Mouse (Mus musculus) megakaryocyte, embryonic 14.5 days (primary cell): Measurements from ENCODE around the gene Apoa2. TPM values are rescaled to one million over a fixed set of nuclear protein-coding genes. Genes with fewer than 3 reads are reported as not detected.

ENCODE experiments used
- H3K27me3 ChIP-seq: replicated peaks from 2 replicates; pipeline ENCODE3; 2012; ENCODE audit warnings: inconsistent platforms
- H3K36me3 ChIP-seq: replicated peaks from 2 replicates; pipeline ENCODE3; 2012; ENCODE audit warnings: low read length, inconsistent platforms, mixed read lengths
- H3K4me1 ChIP-seq: 2 replicates; pipeline ENCODE4 v1.6.1; 2012; ENCODE audit warnings: inconsistent platforms
- H3K4me3 ChIP-seq: replicated peaks from 2 replicates; pipeline ENCODE3; 2012; ENCODE audit warnings: moderate library complexity, mild to moderate bottlenecking, inconsistent platforms
- H3K9me3 ChIP-seq: 2 replicates; pipeline ENCODE4 v1.6.1; 2012; ENCODE audit warnings: inconsistent platforms
- FLI1 ChIP-seq: IDR thresholded peaks from 2 replicates; pipeline ENCODE4 v1.6.1; 2012; ENCODE audit warnings: low read length, inconsistent platforms, mixed read lengths
- GATA1 ChIP-seq: IDR thresholded peaks from 3 replicates; pipeline ENCODE4 v1.6.1; 2012; ENCODE audit warnings: mixed read lengths, low read length, inconsistent platforms, borderline replicate concordance
- polyA plus RNA-seq: library from polyadenylated mRNA; stranded (reverse); fragments of >175 nt; gene quantifications from 2 replicates; pipeline ENCODE4 v1.2.3, GENCODE M21; 2012; ENCODE audit warnings: low replicate concordance; ENCODE audit not compliant: insufficient read depth

Apoa2 gene
- polyA plus RNA-seq, 1 experiment: not detected

DNA sequence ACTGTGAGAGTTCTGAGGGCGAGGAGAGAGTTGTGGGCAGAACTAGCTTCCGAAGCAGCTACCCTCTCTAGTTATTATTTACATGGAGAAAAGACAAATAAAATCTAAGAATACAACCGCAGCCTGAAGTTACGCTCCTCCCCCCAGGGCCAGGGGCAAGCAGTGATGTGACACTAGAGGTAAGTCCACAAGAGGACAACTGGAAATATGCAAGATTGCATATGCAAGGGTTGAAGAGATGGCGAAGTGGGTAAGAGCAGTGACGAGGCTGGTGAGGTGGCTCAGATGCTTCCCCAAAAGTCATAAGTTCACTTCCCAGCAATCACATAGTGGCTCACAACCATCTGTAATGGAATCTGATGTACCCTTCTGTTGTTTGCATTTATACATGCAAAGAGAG is 1.7 kb upstream of the Apoa2 start:
- H3K4me3 ChIP-seq: peak overlapping the region; percentile 93
- H3K27me3 ChIP-seq: no peaks in the 10 kb centered on the region
- H3K9me3 ChIP-seq: no peaks in the 10 kb centered on the region
- H3K4me1 ChIP-seq: peaks cover 30% of the 10 kb centered on the region
- H3K36me3 ChIP-seq: peaks cover 53% of the 10 kb centered on the region
- TF ChIP-seq GATA1 (no peak), FLI1 (no peak)

DNA sequence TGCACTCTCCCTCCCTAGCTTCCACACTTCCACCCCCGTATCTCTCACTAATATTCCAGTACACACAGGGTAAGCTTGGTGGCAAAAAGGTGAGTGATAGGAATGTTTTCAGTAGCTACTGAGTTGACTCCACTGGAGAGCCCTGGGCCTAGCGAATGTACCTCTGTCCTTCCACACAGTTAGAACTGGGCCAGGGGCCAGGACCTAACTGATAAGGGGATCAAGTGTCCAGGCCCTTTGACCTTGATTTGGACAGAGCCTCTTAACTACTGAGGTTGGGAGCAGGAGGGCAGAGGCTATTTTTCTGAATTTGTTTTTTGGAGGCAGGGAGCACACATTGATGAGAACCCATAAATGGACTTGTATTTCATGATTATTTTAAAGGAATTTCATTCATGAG is 1.1 kb upstream of the Apoa2 start:
- TF ChIP-seq FLI1 (no peak), GATA1 (no peak)
- peaks cover 53% of the 10 kb centered on the region for H3K36me3 ChIP-seq
- peaks cover 30% of the 10 kb centered on the region for H3K4me1 ChIP-seq
- H3K9me3 ChIP-seq: no peaks in the 10 kb centered on the region
- no peaks in the 10 kb centered on the region for H3K27me3 ChIP-seq
- no peak overlapping the region for H3K4me3 ChIP-seq

DNA sequence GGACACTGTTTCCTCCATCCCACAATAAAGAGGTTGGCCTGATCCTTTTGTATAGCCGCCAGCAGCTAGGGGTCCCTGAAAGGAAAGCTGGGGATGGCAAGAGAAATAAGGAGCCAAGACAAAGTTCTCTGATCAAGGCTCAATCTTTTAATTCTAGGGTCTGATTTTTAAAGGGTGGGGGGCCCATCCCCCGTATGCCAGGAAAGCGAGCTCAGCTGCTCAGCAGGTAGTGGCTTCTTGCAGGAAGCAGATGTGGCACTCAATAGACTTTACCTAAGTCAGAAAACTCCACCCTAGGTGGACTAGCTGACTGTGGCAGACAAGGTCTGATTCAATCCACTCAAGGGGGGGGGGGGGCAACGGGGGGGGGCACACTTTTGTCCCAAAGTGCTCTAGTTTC is 1.9 kb downstream of the Apoa2 start:
- H3K4me3 ChIP-seq: no peak overlapping the region
- TF ChIP-seq GATA1 (no peak), FLI1 (no peak)
- no peaks in the 10 kb centered on the region for H3K27me3 ChIP-seq
- no peaks in the 10 kb centered on the region for H3K9me3 ChIP-seq
- peaks cover 55% of the 10 kb centered on the region for H3K36me3 ChIP-seq
- peaks cover 32% of the 10 kb centered on the region for H3K4me1 ChIP-seq

DNA sequence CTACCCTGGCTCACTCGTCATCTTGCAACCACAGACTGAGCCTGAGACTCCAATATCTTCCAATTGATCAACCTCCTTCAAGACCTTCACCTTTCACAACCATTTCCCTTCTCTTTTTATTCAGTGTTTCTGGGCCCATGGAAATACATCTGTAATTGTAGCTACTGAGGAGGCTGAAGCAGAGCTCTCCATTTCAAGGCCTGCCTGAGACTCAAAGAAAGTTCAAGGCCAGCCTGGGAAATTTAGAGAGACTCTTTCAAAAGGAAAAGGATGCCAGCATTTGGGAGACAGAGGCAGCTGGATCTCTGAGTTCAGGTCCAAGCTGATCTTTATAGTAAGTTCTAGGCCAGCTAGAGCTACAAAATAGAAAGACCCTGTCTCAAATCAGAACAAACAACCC is 3.0 kb downstream of the Apoa2 start:
- Histone ChIP-seq H3K4me3 (no peak overlapping the region), H3K27me3 (no peaks in the 10 kb centered on the region), H3K36me3 (peaks cover 55% of the 10 kb centered on the region), H3K9me3 (no peaks in the 10 kb centered on the region), H3K4me1 (peaks cover 39% of the 10 kb centered on the region)
- TF ChIP-seq FLI1 (no peak), GATA1 (no peak)

DNA sequence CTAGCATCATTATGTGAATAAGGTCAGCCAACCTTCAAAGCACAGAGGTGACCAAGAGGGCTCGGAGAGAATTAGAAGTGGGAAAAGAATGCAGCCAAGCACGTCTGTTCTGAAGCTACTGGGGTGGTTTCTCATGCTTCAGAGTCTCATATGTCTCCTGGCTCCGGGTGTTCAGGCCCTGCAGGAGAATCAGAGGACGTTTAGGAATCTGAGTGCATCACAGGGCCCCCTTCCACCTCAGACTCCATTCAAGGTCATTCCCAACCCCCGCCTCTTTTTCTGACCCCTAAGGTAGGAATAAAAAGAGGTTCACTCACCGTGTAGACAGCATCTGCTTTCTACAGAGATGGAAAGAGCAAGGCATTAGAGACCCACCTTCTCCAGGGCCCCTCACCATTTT is 4.9 kb downstream of the Apoa2 start:
- Histone ChIP-seq H3K4me3 (no peak overlapping the region), H3K36me3 (peaks cover 63% of the 10 kb centered on the region), H3K9me3 (no peaks in the 10 kb centered on the region), H3K4me1 (peaks cover 50% of the 10 kb centered on the region), H3K27me3 (no peaks in the 10 kb centered on the region)
- no peak for TF ChIP-seq GATA1
- no peak for TF ChIP-seq FLI1

DNA sequence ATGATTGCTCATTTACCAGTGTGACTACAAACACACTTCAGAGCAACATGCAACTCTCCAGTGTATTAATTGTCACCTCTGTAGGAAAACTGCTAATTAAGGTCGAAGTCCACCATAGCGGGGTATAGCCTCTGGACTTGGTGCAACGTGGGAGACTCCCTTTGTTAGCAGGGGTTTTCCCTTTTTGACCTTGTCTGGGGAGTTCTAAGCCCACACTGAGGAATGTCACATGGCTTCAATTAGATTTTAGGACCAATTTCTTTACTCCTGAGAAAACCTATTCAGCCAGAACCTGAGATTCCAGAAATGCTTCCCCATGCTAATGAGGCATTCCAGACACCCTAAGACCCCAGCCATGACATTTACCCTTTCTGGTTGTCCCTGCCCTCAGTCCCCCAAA is 5.4 kb downstream of the Apoa2 start:
- Histone ChIP-seq H3K4me1 (peaks cover 55% of the 10 kb centered on the region), H3K4me3 (no peak overlapping the region), H3K36me3 (peaks cover 63% of the 10 kb centered on the region), H3K27me3 (no peaks in the 10 kb centered on the region), H3K9me3 (no peaks in the 10 kb centered on the region)
- TF ChIP-seq GATA1 (no peak), FLI1 (no peak)

DNA sequence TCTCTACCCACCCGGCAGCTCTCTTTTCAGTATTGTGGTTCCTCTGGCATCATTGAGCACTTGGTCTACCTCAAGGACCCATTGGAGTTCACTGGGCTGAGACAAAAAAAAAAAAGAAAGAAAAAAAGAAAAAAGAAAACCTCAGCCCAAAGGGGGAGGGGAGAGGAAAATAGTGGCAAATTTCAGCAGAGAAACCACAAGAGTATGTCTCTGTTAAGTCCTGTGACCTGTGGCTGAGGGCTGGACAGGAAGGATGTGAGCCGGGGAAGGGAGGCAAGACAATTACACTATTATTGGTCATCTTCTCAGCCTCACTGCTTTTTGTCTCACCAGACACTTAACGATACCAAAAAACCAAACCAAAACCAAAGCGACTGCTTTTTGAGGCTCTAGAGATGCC is 7.0 kb downstream of the Apoa2 start:
- Histone ChIP-seq H3K4me1 (peaks cover 61% of the 10 kb centered on the region), H3K9me3 (no peaks in the 10 kb centered on the region), H3K27me3 (no peaks in the 10 kb centered on the region), H3K36me3 (peaks cover 68% of the 10 kb centered on the region), H3K4me3 (peak overlapping the region; percentile 91)
- TF ChIP-seq FLI1: no peak
- no peak for TF ChIP-seq GATA1

DNA sequence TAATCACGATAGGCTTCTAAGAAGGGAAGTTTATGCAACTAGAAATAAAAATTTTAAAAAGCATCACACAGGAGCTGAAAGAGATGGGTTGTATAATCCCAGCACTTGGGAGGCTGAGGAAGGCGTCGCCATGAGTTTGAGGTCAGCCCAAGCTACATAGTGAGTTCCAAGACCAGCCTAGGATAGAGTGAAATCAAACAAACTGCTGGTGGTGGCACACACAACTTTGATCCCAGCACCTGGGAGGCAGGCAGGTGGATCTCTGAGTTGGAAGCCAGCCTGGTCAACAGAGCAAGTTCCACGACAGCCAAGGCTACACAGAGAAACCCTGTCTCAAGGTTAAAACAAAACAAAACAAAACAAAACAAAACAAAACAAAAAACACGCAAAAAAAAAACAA is 7.5 kb downstream of the Apoa2 start:
- Histone ChIP-seq H3K4me1 (peaks cover 65% of the 10 kb centered on the region), H3K4me3 (peak overlapping the region; percentile 91), H3K9me3 (no peaks in the 10 kb centered on the region), H3K36me3 (peaks cover 70% of the 10 kb centered on the region), H3K27me3 (no peaks in the 10 kb centered on the region)
- no peak for TF ChIP-seq FLI1
- TF ChIP-seq GATA1: no peak

DNA sequence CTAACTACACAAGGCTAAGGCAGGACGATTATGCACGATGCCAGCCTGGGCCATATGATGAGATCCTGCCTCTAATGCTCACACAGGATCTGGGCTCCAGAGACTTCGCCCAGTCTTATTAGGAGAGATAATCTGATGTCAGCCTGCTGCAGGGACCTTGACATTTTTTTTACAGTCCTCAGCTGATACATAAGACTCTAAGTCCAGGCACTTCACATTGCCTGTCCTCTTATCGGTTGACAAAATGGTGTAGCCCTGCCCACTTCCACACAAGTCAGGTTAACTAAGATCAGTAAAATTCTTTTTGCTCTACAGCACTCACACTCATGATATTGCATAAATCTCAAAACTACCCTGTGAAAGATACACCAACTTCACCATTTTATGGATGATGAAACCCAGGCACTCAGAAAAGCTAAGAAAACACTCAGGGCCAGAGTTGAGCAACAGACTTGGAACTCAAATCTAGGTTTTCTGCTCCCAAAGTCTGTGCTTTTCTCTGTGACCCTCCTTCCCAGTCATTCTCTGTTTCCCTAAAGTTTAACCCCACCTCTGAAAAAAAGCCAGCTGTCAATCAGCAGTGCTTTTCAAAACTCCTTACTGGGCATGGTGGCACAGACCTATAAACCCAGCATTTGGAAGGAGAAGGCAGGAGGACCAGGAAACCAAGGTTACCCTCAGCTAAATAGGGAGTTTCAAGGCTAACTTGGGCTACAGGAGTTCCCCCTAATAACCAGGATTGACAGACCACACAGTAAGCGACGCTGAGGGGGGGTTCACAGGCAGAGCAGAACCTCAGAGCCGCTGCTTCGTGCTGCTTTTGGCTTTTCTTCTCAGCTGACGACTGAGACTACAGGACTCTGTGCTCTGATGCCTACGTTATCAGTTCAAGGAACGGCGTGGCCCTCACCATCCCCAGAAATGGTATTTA is 8.2 kb downstream of the Apoa2 start:
- H3K36me3 ChIP-seq: peaks cover 70% of the 10 kb centered on the region
- peaks cover 68% of the 10 kb centered on the region for H3K4me1 ChIP-seq
- H3K27me3 ChIP-seq: no peaks in the 10 kb centered on the region
- TF ChIP-seq FLI1 (no peak), GATA1 (no peak)
- no peaks in the 10 kb centered on the region for H3K9me3 ChIP-seq
- H3K4me3 ChIP-seq: peak overlapping the region; percentile 91

DNA sequence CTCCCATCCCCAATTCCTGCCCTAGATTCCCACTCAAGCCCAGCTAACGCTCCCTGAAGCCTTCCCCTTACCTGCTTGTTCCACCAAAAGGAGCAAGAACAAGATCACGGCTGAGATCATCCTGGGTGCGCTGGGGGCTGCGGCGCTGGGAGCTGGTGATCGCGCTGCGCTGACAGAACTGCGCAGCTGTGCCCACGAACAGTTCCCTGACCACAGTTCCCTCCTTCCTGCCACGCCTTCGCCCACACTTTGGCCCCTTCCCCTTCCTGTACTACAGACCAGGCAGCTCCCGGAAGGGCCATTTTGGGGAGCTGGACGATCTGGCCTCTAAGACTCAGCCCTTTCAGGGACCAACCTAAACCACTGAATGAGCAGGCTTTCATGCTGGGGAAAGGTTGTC is 9.3 kb downstream of the Apoa2 start, which contains the start of gene Fcer1g:
Gene Fcer1g, minus strand, starts transcription at position 240 of the 400 bp plus-strand sequence.
- H3K4me3 ChIP-seq: peak within 1 kb of the TSS; percentile 91
- H3K36me3 ChIP-seq: peaks cover 71% of the 10 kb centered on the region
- H3K4me1 ChIP-seq: peaks cover 74% of the 10 kb centered on the region
- no peaks in the 10 kb centered on the region for H3K9me3 ChIP-seq
- TF ChIP-seq GATA1: no peak
- no peak for TF ChIP-seq FLI1
- H3K27me3 ChIP-seq: no peaks in the 10 kb centered on the region
